Mouse (Mus musculus): ENCODE measurements at regions not wholly inside any gene's neighbourhood (a gene's known extent, or its start where the extent isn't known, plus 50 kb on each side); places are given as distances from the start of the nearest gene placed in this dataset.

GRCm38 (mm10) chr6:49893113-49893512 lies 70.6 kb downstream of the Npy start:
- DNase-seq, result no peak

- DNase-seq, result no peak
Observed at GRCm38 (mm10) chr6:49899146-49899545, 76.6 kb downstream of the Npy start.

- no peak for DNase-seq
Observed at GRCm38 (mm10) chr6:49901512-49901911, 79.0 kb downstream of the Npy start.

GRCm38 (mm10) chr6:49904001-49904400 lies 81.5 kb downstream of the Npy start:
- no peak for DNase-seq

GRCm38 (mm10) chr6:49906456-49906855 lies 83.9 kb downstream of the Npy start:
- DNase-seq, result no peak

- peak; percentile 4 for DNase-seq
Observed at GRCm38 (mm10) chr6:49919089-49919812, 96.7 kb downstream of the Npy start.

- DNase-seq, result no peak
Observed at GRCm38 (mm10) chr6:49919813-49920170, 97.3 kb downstream of the Npy start.

GRCm38 (mm10) chr6:49924296-49924695 lies 101.8 kb downstream of the Npy start:
- no peak for DNase-seq

- DNase-seq, result no peak
Observed at GRCm38 (mm10) chr6:49928075-49928474, 105.6 kb downstream of the Npy start.

GRCm38 (mm10) chr6:49930104-49930503 lies 107.6 kb downstream of the Npy start:
- DNase-seq, result no peak

- DNase-seq, result no peak
Observed at GRCm38 (mm10) chr6:49943087-49943486, 120.6 kb downstream of the Npy start.

- DNase-seq, result no peak
Observed at GRCm38 (mm10) chr6:49958891-49959290, 136.4 kb downstream of the Npy start.

GRCm38 (mm10) chr6:49961166-49961565 lies 138.7 kb downstream of the Npy start:
- DNase-seq, result no peak

GRCm38 (mm10) chr6:49965944-49966545 lies 143.5 kb downstream of the Npy start:
- no peak for DNase-seq

GRCm38 (mm10) chr6:49966555-49966954 lies 143.5 kb upstream of the Mpp6 start:
- no peak for DNase-seq

GRCm38 (mm10) chr6:49973258-49973865 lies 136.7 kb upstream of the Mpp6 start:
- no peak for DNase-seq

- DNase-seq, result no peak
Observed at GRCm38 (mm10) chr6:49977783-49978182, 132.3 kb upstream of the Mpp6 start.

GRCm38 (mm10) chr6:49983740-49984139 lies 126.3 kb upstream of the Mpp6 start:
- DNase-seq, result no peak

- no peak for DNase-seq
Observed at GRCm38 (mm10) chr6:49985127-49985526, 124.9 kb upstream of the Mpp6 start.

GRCm38 (mm10) chr6:49987141-49987540 lies 122.9 kb upstream of the Mpp6 start:
- no peak for DNase-seq

- no peak for DNase-seq
Observed at GRCm38 (mm10) chr6:49987541-49988210, 122.4 kb upstream of the Mpp6 start.

GRCm38 (mm10) chr6:49989585-49990521 lies 120.2 kb upstream of the Mpp6 start:
- no peak for DNase-seq

- DNase-seq, result no peak
Observed at GRCm38 (mm10) chr6:49990522-49990858, 119.6 kb upstream of the Mpp6 start.
